Mouse (Mus musculus): Measurements from ENCODE around the gene Mup13. TPM values are rescaled to one million over a fixed set of nuclear protein-coding genes. Genes with fewer than 3 reads are reported as not detected.

Gene Mup13
- not detected in 2 replicates for polyA plus RNA-seq (2012; rRNA removed; ENCODE audit: low replicate concordance)

DNA sequence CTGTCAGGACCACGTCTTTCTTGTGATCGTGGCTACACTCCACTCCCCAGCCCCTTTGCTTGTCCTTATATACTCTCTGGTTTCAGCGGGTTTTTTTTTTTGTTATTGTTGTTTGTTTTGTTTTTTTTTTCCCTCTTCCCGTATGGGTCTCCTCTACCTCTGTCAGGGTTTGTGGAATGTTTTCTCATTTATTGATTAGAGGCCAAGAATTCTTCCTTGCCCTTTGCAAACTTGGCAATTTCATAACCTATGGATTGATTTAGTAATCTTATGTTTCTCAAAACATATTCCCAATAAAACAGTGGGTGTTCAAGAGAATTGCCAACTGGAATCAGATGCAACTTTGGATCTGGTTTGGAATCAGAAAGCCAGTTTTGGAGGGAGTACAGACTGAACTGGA is at the start of gene Mup13:
Gene Mup13, minus strand, starts transcription at position 101 of the 400 bp plus-strand sequence.

Other genes with a start within 250 kb of the Mup13 start
- 2.7 and 6.9 TPM in 2 replicates for gene Mup14, start 75.7 kb upstream of the Mup13 start, polyA plus RNA-seq (2012; rRNA removed; ENCODE audit: low replicate concordance)
- not detected in 2 replicates for gene Mup15, start 211.5 kb upstream of the Mup13 start, polyA plus RNA-seq (2012; rRNA removed; ENCODE audit: low replicate concordance)

Measured in subcutaneous adipose tissue, adult 2 months (tissue).